Mouse (Mus musculus): ENCODE measurements around the gene Far1. TPM values are rescaled to one million over a fixed set of nuclear protein-coding genes. Genes with fewer than 3 reads are reported as not detected.

Far1 gene
- polyA plus RNA-seq (2012; rRNA removed) = 9.6 and 10.3 TPM in 2 replicates

DNA sequence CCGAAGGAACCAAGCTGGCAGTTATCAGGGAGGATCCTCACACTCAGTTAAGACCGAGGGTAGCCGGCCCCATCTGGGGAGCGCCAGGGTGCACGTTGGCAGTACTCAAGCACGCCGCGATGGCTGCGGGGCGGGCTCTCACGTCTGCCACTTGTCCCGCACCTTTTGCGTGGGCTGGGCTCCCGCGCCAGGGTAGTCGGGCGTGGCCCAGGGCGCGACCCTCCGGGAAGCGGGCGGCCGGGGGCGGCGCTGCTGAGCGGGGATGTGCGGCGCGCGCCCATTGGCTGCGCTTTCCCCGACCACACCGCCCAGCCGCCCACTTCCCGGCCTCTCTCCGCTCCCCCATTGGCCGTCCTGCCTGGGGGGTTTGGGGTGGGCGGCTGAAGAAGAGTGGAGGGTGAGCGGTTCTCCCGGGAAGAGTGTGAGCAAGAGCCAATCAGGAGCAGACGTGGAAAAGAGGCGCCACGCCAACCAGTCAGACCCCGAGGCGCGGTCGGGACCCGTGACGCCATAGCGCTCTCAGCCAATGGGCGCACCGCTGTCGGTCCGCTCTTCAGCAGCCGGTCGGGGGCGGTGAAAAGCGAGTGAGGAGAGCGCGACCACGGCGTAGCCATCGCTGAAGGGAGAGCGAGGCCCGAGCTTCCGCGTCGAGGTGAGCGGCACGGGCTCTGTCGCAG, at the start of gene Far1:
Far1 (plus strand) TSS at position 549 of the 677 bp plus-strand sequence.

Other genes starting within 250 kb of the Far1 start
- 3.9 and 4.1 TPM in 2 replicates for gene Btbd10, start 144.4 kb upstream of the Far1 start, polyA plus RNA-seq (2012; rRNA removed)
- gene Pth, start 125.3 kb upstream of the Far1 start, polyA plus RNA-seq (2012; rRNA removed) = not detected in 2 replicates

Measured in liver, embryonic 18 days (tissue).